Mouse (Mus musculus): ENCODE data around the gene Sumo1. TPM values are rescaled to one million over a fixed set of nuclear protein-coding genes. Genes with fewer than 3 reads are reported as not detected.

Sumo1 gene
- total and polyA plus RNA-seq, 3 experiments = 129 to 131 TPM; not detected in 1

GRCm38 (mm10) chr1:59578770-59579169 is 91.9 kb downstream of the Sumo1 start:
- Histone ChIP-seq H3K36me3 (ENCODE audit: control insufficient read depth in 1 of 2, insufficient read depth in 2 of 2, low read length in 2 of 2) (no peaks in the 10 kb centered on the region), H3K9ac (ENCODE audit: control insufficient read depth, low read depth, low read length, poor library complexity, severe bottlenecking) (no peak overlapping the region), H3K79me2 (ENCODE audit: control insufficient read depth, insufficient read depth, low read length, poor library complexity) (no peaks in the 10 kb centered on the region), H3K27me3 (ENCODE audit: control insufficient read depth in 1 of 2, insufficient read depth in 2 of 2, low read length in 2 of 2) (peaks cover 10 to 16% of the 10 kb centered on the region in 2 experiments), H3K4me3 (ENCODE audit: control insufficient read depth in 1 of 2, insufficient read depth in 1 of 2, low read depth in 2 of 2, low read length in 2 of 2) (no peak overlapping the region), H3K27ac (ENCODE audit: control insufficient read depth, low read depth, low read length) (no peak overlapping the region), H3K4me1 (ENCODE audit: control insufficient read depth in 1 of 2, insufficient read depth in 2 of 2, low read length in 2 of 2) (no peaks in the 10 kb centered on the region), H3K9me3 (replicated peaks; ENCODE audit: insufficient read depth, low read length) (no peaks in the 10 kb centered on the region)
- DNase-seq (ENCODE audit: low read depth, low spot score) = no peak
- TF ChIP-seq MAX (IDR thresholded peaks at IDR 0.05; ENCODE audit: low read length) = no peak
- TF ChIP-seq MXI1 (IDR thresholded peaks at IDR 0.05; ENCODE audit: low read depth, low read length) = no peak
- TF ChIP-seq ETS1 (IDR thresholded peaks at IDR 0.05; ENCODE audit: low read depth, low read length) = no peak
- no peak for TF ChIP-seq CHD1 (IDR thresholded peaks at IDR 0.05; ENCODE audit: low read depth, low read length)

- TF ChIP-seq USF1 (IDR thresholded peaks at IDR 0.05; ENCODE audit: low read depth, low read length) (no peak), TAL1 (IDR thresholded peaks at IDR 0.05; ENCODE audit: low read length) (no peak), MAZ (IDR thresholded peaks at IDR 0.05; ENCODE audit: low read depth, low read length) (no peak), SIN3A (IDR thresholded peaks at IDR 0.05; ENCODE audit: low read length) (no peak), KAT2A (conservative IDR thresholded peaks at IDR 0.05; ENCODE audit: low read depth, low read length) (no peak), NELFE (IDR thresholded peaks at IDR 0.05; ENCODE audit: low read depth, low read length) (no peak), ETS1 (IDR thresholded peaks at IDR 0.05; ENCODE audit: low read depth, low read length) (no peak), MXI1 (IDR thresholded peaks at IDR 0.05; ENCODE audit: low read depth, low read length) (no peak), EP300 (IDR thresholded peaks at IDR 0.05; ENCODE audit: low read depth in 1 of 2, low read length in 2 of 2) (no peak)
- Histone ChIP-seq H3K9ac (ENCODE audit: control insufficient read depth, low read depth, low read length, poor library complexity, severe bottlenecking) (no peak overlapping the region), H3K4me3 (ENCODE audit: control insufficient read depth in 1 of 2, insufficient read depth in 1 of 2, low read depth in 2 of 2, low read length in 2 of 2) (no peak overlapping the region), H3K27me3 (ENCODE audit: control insufficient read depth in 1 of 2, insufficient read depth in 2 of 2, low read length in 2 of 2) (peaks cover 9 to 16% of the 10 kb centered on the region in 2 experiments), H3K36me3 (ENCODE audit: control insufficient read depth in 1 of 2, insufficient read depth in 2 of 2, low read length in 2 of 2) (no peaks in the 10 kb centered on the region; a peak in 1 of 4 replicates), H3K27ac (ENCODE audit: control insufficient read depth, low read depth, low read length) (no peak overlapping the region), H3K9me3 (replicated peaks; ENCODE audit: insufficient read depth, low read length) (no peaks in the 10 kb centered on the region), H3K79me2 (ENCODE audit: control insufficient read depth, insufficient read depth, low read length, poor library complexity) (no peaks in the 10 kb centered on the region), H3K4me1 (ENCODE audit: control insufficient read depth in 1 of 2, insufficient read depth in 2 of 2, low read length in 2 of 2) (peaks cover 0 to 3% of the 10 kb centered on the region in 2 experiments; a peak in 1 of 4 replicates)
- DNase-seq (ENCODE audit: low read depth, low spot score) = no peak
Measured at GRCm38 (mm10) chr1:59574262-59575187, 96.1 kb downstream of the Sumo1 start.

GRCm38 (mm10) chr1:59573843-59574242 is 96.8 kb downstream of the Sumo1 start:
- Histone ChIP-seq H3K4me3 (ENCODE audit: control insufficient read depth in 1 of 2, insufficient read depth in 1 of 2, low read depth in 2 of 2, low read length in 2 of 2) (no peak overlapping the region), H3K36me3 (ENCODE audit: control insufficient read depth in 1 of 2, insufficient read depth in 2 of 2, low read length in 2 of 2) (no peaks in the 10 kb centered on the region; a peak in 1 of 4 replicates), H3K27ac (ENCODE audit: control insufficient read depth, low read depth, low read length) (no peak overlapping the region), H3K79me2 (ENCODE audit: control insufficient read depth, insufficient read depth, low read length, poor library complexity) (no peaks in the 10 kb centered on the region), H3K4me1 (ENCODE audit: control insufficient read depth in 1 of 2, insufficient read depth in 2 of 2, low read length in 2 of 2) (peaks cover 0 to 3% of the 10 kb centered on the region in 2 experiments; a peak in 1 of 4 replicates), H3K9ac (ENCODE audit: control insufficient read depth, low read depth, low read length, poor library complexity, severe bottlenecking) (no peak overlapping the region), H3K9me3 (replicated peaks; ENCODE audit: insufficient read depth, low read length) (no peaks in the 10 kb centered on the region), H3K27me3 (ENCODE audit: control insufficient read depth in 1 of 2, insufficient read depth in 2 of 2, low read length in 2 of 2) (peaks cover 9 to 17% of the 10 kb centered on the region in 2 experiments)
- TF ChIP-seq ZC3H11A (IDR thresholded peaks at IDR 0.05; ENCODE audit: low read depth, low read length) = no peak
- TF ChIP-seq TCF12 (IDR thresholded peaks at IDR 0.05; ENCODE audit: low read depth, low read length) = no peak
- no peak for TF ChIP-seq E2F4 (IDR thresholded peaks at IDR 0.05; ENCODE audit: borderline replicate concordance, low read depth, low read length)
- TF ChIP-seq CHD1 (IDR thresholded peaks at IDR 0.05; ENCODE audit: low read depth, low read length) = no peak
- no peak for TF ChIP-seq GABPA (IDR thresholded peaks at IDR 0.05; ENCODE audit: low read depth, low read length)
- TF ChIP-seq USF2 (IDR thresholded peaks at IDR 0.05; ENCODE audit: borderline replicate concordance in 1 of 2, insufficient read depth in 1 of 2, low read depth in 1 of 2, low read length in 2 of 2) = no peak
- TF ChIP-seq RCOR1 (IDR thresholded peaks at IDR 0.05; ENCODE audit: low read depth, low read length) = no peak
- no peak for TF ChIP-seq RAD21 (IDR thresholded peaks at IDR 0.05; ENCODE audit: low read depth, low read length)
- TF ChIP-seq MEF2A (IDR thresholded peaks at IDR 0.05; ENCODE audit: extremely low read depth, insufficient replicate concordance, low read depth, low read length, poor library complexity, severe bottlenecking) = no peak
- no peak for TF ChIP-seq CTCF (IDR thresholded peaks at IDR 0.05 in 2 of 3, conservative IDR thresholded peaks at IDR 0.05 in 1 of 3; ENCODE audit: control insufficient read depth in 1 of 3, insufficient read depth in 1 of 3, low read depth in 2 of 3, low read length in 3 of 3, poor library complexity in 1 of 3, severe bottlenecking in 1 of 3)
- no peak for TF ChIP-seq KAT2A (conservative IDR thresholded peaks at IDR 0.05; ENCODE audit: low read depth, low read length)
- DNase-seq (ENCODE audit: low read depth, low spot score) = no peak
